Mouse (Mus musculus) olfactory bulb, adult 2 months (tissue): Measurements from ENCODE around the gene Fgfr2. TPM values are rescaled to one million over a fixed set of nuclear protein-coding genes. Genes with fewer than 3 reads are reported as not detected.

Source experiments
- H3K27ac ChIP-seq: fragments of 200-500 bp; 2 replicates; pipeline ENCODE4 v1.5.1; 2012; ENCODE audit warnings: low read depth, low read length; ENCODE audit not compliant: insufficient read depth
- H3K4me1 ChIP-seq: fragments of 200-500 bp; 2 replicates; pipeline ENCODE4 v1.6.1; 2012; ENCODE audit warnings: low read length; ENCODE audit not compliant: control insufficient read depth, insufficient read depth
- H3K4me3 ChIP-seq: fragments of 200-500 bp; 2 replicates; pipeline ENCODE4 v1.5.1; 2012; ENCODE audit warnings: mild to moderate bottlenecking, low read depth, low read length, moderate library complexity; ENCODE audit not compliant: insufficient read depth
- CTCF ChIP-seq: fragments of 200-500 bp; IDR thresholded peaks from 2 replicates; pipeline ENCODE4 v1.5.1; 2012; ENCODE audit warnings: low read depth, mild to moderate bottlenecking, low read length, moderate library complexity; ENCODE audit not compliant: insufficient read depth
- POLR2A ChIP-seq: fragments of 200-500 bp; IDR thresholded peaks from 2 replicates; pipeline ENCODE4 v1.6.1; 2012; ENCODE audit warnings: mild to moderate bottlenecking, low read depth, low read length, moderate library complexity; ENCODE audit not compliant: insufficient read depth
- WGBS: fragments of 180-500 bp; shearing (Covaris S2); methylation state at CpG from one replicate; pipeline ENCODE4 v1.1.7; 2018; 5-methylcytosine and 5-hydroxymethylcytosine counted together
- polyA plus RNA-seq: library from polyadenylated mRNA; stranded (reverse); fragments of >200 nt; gene quantifications from 2 replicates; pipeline ENCODE4 v1.2.4, GENCODE M21; 2012; ENCODE audit warnings: low replicate concordance; ENCODE audit not compliant: missing spikeins, insufficient read depth, insufficient read length

Gene Fgfr2
- polyA plus RNA-seq, 1 experiment, result not detected

DNA sequence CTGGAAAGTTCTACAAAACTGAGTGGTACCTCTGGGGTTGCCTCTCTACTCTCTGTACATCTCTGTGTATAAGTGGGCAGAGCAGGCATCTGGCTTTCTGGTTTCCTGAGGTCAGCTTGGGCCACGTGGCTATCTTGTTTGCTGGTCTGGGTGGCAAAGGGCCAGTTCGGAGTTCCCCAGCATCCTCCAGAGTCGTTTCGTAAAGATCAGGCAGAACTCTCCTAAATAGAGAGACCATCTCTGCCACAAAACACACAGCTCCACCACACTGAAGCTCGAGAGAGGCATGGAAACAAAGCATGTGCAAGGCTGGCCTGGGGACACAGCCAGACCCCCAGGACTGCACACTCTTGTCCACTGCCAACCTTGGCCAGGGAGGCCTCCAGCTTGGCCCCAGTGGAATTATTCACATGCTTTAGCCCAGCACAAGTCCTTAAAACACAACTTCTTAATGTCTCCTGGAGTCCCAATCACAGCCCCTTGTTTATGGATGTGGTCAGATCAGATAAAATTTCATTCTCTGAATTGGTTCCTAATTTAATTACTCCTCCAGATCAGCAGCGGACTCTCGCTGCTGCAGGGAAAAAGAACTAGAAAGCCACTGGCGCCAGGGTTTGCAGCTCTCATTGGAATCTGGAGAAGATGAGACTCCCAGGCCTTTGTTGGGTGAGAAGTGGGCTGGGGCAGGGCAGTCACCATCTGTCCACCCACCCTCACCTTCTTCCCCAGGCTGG lies 820.5 kb downstream of the Fgfr2 start:
- WGBS, result 67% methylated on average over 8 of the region's 8 CpGs
- H3K27ac ChIP-seq, result no peak overlapping the region
- H3K4me1 ChIP-seq, result peaks cover 8% of the 10 kb centered on the region; the same call in 1 of the 2 replicates
- H3K4me3 ChIP-seq, result no peak overlapping the region
- TF ChIP-seq POLR2A, result no peak
- no peak for TF ChIP-seq CTCF

DNA sequence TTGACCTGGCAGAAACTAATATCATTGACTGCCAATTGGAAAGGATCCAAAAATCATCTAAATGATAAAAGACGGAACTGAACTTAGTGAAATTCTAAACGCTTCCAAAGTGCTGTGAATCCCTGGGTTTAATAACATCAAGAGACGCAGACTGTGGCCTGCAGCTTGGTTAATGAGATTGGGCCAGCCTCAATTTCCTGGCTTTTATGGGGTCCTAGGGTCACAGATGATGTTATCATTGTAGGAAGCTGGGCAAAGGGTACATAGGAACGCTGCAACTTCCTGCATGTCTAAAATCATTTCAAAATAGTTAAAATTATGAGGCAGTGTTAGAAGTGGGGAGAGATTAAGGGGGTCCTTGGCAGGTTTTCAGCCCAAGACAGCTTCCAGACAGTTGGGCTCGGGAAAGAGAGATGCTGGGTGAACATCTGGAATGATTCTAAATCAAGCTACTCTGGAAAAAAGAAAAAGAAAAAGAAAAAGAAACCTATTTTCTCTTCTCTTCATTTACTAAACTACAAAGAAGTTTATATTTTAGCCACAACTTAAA lies 823.4 kb downstream of the Fgfr2 start:
- peaks cover 8% of the 10 kb centered on the region; the same call in 1 of the 2 replicates for H3K4me1 ChIP-seq
- 79% methylated on average over 5 of the region's 5 CpGs for WGBS
- TF ChIP-seq CTCF (no peak), POLR2A (no peak)
- no peak overlapping the region for H3K4me3 ChIP-seq
- H3K27ac ChIP-seq, result no peak overlapping the region

DNA sequence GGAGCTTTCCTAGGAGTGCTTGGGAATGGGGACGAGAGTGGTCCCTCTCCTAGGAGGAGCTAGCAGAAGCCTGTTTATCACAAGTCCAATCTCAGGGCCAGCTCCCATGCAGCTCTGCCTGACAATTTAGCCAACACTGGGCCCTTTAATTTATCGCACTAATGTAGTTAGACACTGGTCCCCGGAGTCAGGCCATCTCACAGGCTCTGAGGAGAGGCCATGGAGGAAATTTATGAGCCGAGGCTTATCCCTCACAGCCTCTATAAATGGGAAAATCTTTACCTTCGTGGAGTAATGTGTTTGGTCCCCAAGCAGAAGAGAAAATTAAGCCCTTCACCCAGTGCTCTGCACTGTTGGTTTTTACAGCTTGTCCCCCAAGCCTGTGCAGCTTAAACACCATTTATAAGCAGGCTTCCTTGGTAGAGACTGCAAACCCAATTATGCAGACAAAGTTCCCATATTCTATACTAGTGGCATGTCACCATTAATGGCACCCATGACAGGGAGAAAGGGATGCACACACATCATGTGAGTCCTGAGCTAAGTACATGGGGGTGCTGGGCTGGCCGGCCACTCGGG lies 824.6 kb downstream of the Fgfr2 start:
- WGBS, result 93% methylated on average over 7 of the region's 7 CpGs
- TF ChIP-seq POLR2A, result no peak
- no peak for TF ChIP-seq CTCF
- no peak overlapping the region for H3K27ac ChIP-seq
- H3K4me3 ChIP-seq, result no peak overlapping the region
- H3K4me1 ChIP-seq, result peaks cover 8% of the 10 kb centered on the region; the same call in 1 of the 2 replicates

DNA sequence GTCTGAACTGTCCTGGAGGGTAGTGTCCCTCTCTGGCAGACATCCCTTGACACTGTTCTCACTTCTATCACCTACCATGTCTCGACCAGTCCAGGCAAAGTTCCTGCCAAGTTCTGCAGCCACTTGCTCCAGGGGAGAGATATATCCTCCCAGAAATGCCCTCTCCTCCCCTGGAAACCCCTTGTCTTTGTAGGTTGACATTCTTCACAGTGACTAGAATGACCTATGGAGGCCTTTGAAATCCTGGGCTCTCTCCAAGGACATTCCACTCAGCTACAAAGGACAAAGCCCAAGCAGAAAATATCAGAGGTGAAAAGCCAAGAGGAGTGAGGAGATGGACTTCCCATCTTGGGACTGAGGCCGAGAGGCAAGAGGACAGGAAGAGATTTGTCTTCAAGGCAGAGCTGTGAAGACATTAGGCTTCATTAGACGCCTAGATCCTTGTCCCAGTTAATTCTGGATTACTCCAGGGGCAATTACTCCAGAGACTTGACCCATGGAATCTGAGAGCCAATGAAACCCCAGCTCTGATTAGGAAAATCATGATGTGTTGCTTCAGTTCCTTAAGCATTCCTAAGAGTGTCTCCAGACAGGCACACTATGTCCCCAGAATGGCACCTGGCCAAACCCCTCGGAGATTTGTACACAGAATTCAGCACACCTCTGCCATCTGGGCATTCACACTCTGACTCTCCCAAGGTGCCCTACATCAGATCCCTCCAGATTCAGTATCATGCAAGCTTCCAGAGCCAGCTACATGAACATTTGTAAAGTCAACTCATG lies 826.3 kb downstream of the Fgfr2 start:
- Histone ChIP-seq H3K27ac (no peak overlapping the region), H3K4me3 (no peak overlapping the region), H3K4me1 (0 out of 2 replicates have a peak, but pooled peaks cover 2% of the 10 kb centered on the region)
- WGBS, result 77% methylated on average over 4 of the region's 4 CpGs
- no peak for TF ChIP-seq CTCF
- no peak for TF ChIP-seq POLR2A

DNA sequence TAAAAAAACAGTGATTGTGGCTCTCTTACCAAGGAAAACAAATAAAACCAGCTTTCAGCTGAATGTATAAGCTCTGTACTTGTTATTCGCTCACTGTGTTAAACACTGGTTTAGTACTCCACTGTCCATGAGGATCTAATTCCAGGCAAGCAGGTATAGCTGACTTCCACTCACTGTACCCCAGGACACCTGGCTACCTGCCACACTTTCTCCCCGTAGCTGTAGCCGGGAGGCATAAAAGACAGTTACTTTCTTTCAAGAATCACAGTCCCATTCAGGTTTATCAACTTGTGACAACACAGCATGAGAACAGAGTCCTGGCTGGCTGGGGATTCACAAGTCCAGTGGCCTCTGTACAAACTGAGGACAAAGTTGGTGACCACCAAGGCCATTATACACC lies 827.0 kb downstream of the Fgfr2 start:
- Histone ChIP-seq H3K27ac (no peak overlapping the region), H3K4me3 (no peak overlapping the region), H3K4me1 (0 out of 2 replicates have a peak, but pooled peaks cover 2% of the 10 kb centered on the region)
- TF ChIP-seq CTCF, result no peak
- TF ChIP-seq POLR2A, result no peak
- WGBS, result 84% methylated on average over 3 of the region's 3 CpGs

DNA sequence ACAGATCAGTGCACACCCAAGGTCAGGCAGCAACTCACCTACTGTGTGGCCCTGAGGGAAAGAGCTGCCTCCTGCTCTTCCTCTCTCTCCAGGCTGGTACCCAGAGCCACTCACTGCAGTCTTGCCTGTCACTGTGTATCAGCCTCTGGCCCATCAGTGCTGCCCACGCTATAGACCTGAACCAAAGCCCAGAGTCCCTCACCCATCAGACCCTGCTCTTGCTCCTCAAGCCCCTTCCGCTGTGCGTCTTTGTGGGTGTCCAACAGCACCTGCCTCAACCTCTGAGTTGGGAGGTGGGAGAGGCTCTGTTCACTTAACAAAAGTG lies 835.8 kb downstream of the Fgfr2 start:
- WGBS, result 96% methylated on average over 3 of the region's 3 CpGs
- Histone ChIP-seq H3K4me1 (peaks cover 21% of the 10 kb centered on the region), H3K27ac (no peak overlapping the region), H3K4me3 (no peak overlapping the region)
- TF ChIP-seq CTCF (no peak), POLR2A (no peak)

DNA sequence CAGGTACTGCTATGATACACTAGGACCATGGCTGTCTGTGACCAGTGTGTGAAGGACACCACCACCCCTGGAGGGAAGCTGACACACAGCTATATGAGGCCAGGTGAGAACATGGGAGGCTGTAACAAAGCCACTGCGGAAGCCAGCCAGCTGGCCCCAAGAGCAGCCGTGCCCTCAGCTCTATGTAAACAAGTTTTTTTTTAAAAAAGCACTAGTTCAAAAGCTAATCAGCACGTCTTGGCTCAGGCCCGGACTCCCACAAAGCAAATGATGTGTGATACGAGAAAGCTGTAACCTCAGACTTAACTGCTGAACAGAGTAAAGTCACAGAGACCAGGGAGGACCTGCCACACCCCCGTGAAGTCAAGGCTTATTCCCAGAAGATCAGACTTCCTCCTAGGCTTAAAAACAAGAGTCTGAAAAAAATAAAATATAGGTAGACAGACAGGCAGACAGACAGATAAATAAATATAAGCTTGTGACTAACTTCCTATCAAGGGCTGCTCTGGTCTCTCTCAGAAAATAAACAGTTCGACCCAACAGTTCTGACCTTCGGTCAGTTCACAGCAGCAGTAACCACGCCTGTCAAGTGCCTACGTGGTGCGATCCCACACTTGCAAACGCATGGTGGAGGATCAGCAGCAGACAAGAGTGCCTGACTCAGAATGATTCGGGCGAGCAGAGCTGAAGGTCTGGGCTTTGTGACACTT lies 836.4 kb downstream of the Fgfr2 start:
- TF ChIP-seq CTCF (no peak), POLR2A (no peak)
- no peak overlapping the region for H3K4me3 ChIP-seq
- H3K4me1 ChIP-seq, result peaks cover 21% of the 10 kb centered on the region
- 69% methylated on average over 14 of the region's 14 CpGs for WGBS
- no peak overlapping the region for H3K27ac ChIP-seq

DNA sequence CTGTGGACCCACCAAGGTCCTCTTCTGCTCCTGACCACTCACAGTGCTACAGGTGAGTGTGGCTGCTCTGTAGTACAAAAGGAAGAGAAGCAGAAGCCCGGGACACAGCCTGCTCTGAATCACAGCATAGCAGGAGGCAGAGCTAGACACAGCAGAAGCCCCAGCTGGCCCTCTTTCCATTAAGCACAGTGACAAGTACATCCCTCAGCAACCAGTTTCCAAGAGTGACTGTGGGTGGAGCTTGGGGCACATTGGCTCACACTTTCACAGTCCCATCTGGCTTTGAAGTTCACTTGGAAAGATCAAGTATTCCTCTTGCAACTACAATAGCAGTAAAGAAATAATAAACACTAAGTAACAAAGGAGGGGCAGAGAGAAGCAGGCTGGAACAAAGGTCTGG lies 838.4 kb downstream of the Fgfr2 start:
- Histone ChIP-seq H3K4me3 (no peak overlapping the region), H3K27ac (no peak overlapping the region), H3K4me1 (peaks cover 21% of the 10 kb centered on the region)
- TF ChIP-seq POLR2A (no peak), CTCF (no peak)
- WGBS, result 36% methylated on average over 1 of the region's 1 CpGs
